Mouse (Mus musculus) bone marrow macrophage, adult 2 months (primary cell): ENCODE results near the gene Acvr1. TPM values are rescaled to one million over a fixed set of nuclear protein-coding genes. Genes with fewer than 3 reads are reported as not detected.

Experiments
- H3K27ac ChIP-seq: 2 replicates; pipeline ENCODE4 v1.5.1; 2012; ENCODE audit warnings: low read depth, low read length; ENCODE audit not compliant: insufficient read depth
- H3K4me1 ChIP-seq: 2 replicates; pipeline ENCODE4 v1.6.1; 2012; ENCODE audit warnings: low read length; ENCODE audit not compliant: control insufficient read depth, insufficient read depth
- H3K4me3 ChIP-seq: 2 replicates; pipeline ENCODE4 v1.5.1; 2012; ENCODE audit warnings: mild to moderate bottlenecking, low read length, moderate library complexity; ENCODE audit not compliant: insufficient read depth
- CTCF ChIP-seq: IDR thresholded peaks from 2 replicates; pipeline ENCODE4 v1.5.1; 2012; ENCODE audit warnings: low read depth, mild to moderate bottlenecking, low read length, moderate library complexity
- POLR2A ChIP-seq: IDR thresholded peaks from 2 replicates; pipeline ENCODE4 v1.6.1; 2012; ENCODE audit warnings: mild to moderate bottlenecking, low read depth, low read length, borderline replicate concordance
- polyA plus RNA-seq: library from polyadenylated mRNA; stranded (reverse); fragments of >200 nt; gene quantifications from 2 replicates; pipeline ENCODE4 v1.2.4, GENCODE M21; 2012; ENCODE audit not compliant: missing spikeins, insufficient read depth, insufficient read length

The Acvr1 gene
- polyA plus RNA-seq, 1 experiment = 11.2 TPM

DNA sequence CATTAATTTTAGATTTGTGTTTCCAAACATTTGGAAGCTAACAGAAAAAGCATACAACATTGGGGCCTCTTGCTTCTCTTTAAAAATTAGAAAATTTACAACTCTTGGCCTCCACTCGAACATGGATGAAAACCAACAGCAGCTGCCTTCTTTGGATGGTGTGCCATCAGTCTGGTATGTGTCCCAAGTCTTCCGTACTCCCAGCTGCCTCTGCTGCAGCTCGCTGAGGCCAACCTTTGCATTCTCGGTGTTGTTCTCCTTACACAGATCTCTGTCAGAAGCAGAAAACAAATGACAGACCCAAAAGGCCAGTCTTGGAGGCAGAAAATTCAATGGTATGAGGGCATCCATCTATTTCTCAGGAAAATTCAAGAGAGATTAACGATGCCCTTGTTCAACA lies 186.9 kb downstream of the Acvr1 start:
- Histone ChIP-seq H3K4me1 (no peaks in the 10 kb centered on the region), H3K27ac (no peak overlapping the region), H3K4me3 (no peak overlapping the region)
- TF ChIP-seq POLR2A = no peak
- no peak for TF ChIP-seq CTCF

DNA sequence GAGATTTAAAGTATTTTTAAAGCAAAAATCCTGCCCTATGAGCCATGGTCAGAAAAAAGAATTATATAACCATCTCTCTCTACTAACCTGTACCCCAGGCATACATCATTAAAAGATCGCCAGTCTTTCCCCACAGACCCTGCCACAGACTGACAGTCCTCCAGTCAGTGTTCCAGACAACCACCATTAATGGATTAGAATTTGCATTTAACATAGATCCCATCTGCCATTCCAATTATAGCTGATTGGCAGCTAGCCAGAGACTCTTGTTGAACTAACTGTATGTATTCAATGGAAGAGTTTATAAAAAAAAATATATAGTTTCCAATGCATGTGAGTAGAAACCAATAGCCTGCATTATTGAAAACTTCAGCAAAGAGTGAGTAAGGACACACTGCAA lies 187.5 kb downstream of the Acvr1 start:
- TF ChIP-seq CTCF (no peak), POLR2A (no peak)
- no peak overlapping the region for H3K27ac ChIP-seq
- no peaks in the 10 kb centered on the region for H3K4me1 ChIP-seq
- no peak overlapping the region for H3K4me3 ChIP-seq

DNA sequence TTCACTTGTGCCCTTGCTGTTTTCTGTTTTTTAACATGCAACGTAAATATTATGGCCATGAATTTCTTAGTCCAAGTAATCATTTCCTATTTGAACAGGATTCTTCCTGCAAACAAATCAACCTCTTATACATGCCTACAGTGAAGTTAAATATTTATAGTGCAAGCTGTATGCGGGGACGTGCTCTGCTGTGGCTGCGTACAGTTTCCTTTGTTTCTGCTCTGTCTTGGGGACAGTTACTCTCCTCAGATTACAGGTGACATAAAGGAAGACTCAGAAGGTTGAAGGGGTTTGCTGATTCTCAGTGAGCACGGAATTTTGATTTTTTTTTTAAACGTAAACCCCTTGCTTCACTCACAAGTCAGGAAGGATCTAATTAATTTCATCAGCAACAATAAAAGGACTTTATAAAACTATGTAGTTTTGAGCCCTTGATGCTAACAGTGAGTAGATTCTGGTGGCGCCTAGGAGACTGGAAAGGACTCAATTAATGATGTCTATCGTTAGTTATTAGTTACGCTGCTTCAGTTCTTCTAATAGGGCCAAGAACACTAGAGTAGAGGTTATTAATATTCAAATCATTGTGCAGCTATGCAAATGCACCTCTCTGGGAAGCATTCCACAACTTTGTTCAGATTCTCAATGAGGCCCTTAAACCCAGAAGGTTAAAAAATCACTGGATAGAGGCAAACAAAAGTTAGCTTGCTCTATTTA lies 189.4 kb downstream of the Acvr1 start:
- H3K4me1 ChIP-seq = no peaks in the 10 kb centered on the region
- H3K4me3 ChIP-seq = no peak overlapping the region
- no peak overlapping the region for H3K27ac ChIP-seq
- TF ChIP-seq POLR2A (no peak), CTCF (no peak)

DNA sequence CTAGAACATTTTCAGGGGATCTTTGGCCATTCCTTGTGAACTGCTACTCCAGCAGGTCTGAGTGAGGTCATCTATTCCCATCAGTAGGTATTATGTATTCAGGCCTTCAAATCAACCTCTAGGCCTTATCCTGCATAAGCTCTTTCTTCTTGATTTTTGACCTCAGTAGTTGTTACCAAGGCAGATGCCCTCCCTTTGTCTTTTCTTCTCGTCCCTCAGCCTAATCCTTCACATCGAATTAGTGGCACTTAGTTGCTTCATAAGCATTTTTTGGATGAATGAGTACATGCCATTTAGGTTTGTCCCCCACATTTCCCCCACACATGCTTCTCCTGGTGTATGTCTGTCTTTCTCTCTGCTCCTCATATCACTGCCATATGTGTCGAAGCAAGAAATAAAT lies 200.8 kb downstream of the Acvr1 start:
- H3K27ac ChIP-seq = no peak overlapping the region
- no peak overlapping the region for H3K4me3 ChIP-seq
- no peaks in the 10 kb centered on the region for H3K4me1 ChIP-seq
- TF ChIP-seq CTCF (no peak), POLR2A (no peak)

DNA sequence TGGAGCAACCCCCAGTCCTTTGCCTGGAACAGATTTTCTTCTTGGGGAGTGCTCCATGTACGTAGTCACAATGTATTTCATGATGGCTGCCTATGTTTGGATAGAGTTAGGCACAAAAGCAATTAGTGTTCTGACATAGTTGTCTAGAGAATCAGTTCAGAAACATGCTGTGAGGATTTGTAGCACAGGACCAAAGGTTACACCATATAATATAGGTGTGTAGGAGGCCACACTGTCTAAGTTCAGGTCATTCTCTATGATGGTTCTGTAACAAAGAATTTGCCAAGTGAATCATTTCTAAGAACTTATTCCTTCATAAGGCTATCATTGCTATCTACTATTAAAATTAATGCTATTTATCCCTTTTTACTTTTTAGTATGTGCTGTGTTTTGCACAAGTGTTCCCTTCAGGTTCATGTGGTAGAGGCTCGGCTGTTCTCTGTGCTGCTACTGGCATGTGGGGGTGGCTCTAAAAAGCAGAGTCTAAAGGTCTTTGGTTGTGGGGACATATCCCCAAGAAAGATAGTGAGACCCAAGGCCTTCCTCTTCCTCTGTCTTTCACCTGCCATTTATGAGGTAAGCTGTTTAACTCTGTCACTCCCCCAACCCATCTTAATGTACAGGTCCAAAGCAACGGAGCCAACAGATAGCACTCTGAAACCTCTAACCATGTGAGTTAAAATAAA lies 205.5 kb downstream of the Acvr1 start:
- Histone ChIP-seq H3K4me3 (no peak overlapping the region), H3K27ac (no peak overlapping the region), H3K4me1 (0 out of 2 replicates have a peak, but pooled peaks cover 2% of the 10 kb centered on the region)
- no peak for TF ChIP-seq POLR2A
- no peak for TF ChIP-seq CTCF

DNA sequence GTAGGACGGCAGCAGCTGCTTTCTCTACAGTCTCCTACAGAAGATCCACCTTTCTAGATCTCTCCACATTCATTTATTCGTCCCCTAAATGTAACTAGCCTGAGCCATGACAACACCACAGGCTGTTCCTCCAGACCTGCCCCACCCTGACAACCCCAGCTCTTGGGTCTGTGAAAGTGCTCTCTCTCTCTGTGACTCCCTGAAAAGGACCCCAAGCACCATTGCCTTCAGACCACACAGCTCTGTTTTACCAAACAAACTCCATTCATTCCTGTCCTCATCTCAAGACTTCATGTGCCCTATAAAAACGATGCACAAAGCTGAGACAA lies 208.9 kb downstream of the Acvr1 start:
- no peak overlapping the region for H3K27ac ChIP-seq
- TF ChIP-seq CTCF = no peak
- no peak for TF ChIP-seq POLR2A
- no peak overlapping the region for H3K4me3 ChIP-seq
- H3K4me1 ChIP-seq = 0 out of 2 replicates have a peak, but pooled peaks cover 2% of the 10 kb centered on the region

DNA sequence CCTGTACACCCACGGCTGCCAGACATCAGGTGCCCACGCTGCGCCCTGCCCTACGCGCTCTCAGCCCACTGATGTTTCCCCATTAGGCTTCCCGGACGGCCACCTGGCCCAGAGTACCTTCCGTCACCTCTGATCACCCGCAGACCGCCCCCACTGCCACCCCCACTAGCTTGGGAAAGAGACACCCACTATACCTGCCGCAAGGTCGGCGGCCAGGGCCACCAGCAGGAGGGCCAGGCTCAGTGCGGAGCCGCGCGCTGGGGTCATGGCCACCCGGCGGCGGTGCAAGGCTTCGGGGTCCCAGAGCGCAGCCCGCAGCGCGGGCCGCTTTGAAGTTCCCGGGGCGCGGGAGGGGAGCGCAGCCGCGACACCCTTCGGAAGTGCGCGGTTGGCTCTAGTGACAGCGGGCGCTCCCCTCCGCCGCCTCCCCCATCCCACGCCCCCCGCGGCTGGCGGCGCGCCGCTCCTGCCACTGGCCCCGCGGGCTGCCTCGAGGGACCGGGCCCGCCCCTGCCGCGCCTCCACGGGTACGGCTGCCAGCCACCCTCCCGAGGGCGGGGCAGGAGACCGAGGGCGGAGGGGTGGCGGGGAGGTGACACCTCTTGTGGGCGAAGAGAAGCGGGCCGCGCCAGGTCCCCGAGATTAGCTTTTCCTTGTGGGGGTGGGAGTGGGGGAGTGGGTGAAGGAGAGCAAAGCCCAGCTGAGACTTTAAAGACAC lies 209.4 kb downstream of the Acvr1 start, which contains the start of gene Acvr1c:
Gene Acvr1c (minus strand): TSS at position 482 of the 718 bp plus-strand sequence.
- Histone ChIP-seq H3K4me1 (0 out of 2 replicates have a peak, but pooled peaks cover 2% of the 10 kb centered on the region), H3K4me3 (peak within 1 kb of the TSS; percentile 17), H3K27ac (no peak within 1 kb of the TSS)
- TF ChIP-seq POLR2A (no peak), CTCF (no peak)

DNA sequence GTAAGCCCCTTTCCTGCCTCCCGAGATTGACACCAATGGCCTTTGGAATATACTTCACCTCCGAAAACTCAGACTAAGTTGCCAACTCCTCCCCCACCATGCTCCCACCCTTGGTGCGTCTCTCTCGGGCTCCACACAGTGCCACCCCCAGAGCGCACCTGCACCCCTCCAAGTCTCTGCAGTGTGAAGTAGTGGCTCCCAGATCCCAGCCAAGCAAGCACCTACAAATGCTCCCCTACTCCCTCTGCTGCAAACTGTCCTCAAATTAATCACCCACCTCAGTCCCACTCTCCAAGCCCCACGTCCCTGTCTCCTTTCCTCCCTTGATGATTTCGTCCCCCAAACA lies 209.9 kb downstream of the Acvr1 start:
- Histone ChIP-seq H3K4me3 (peak overlapping the region; percentile 17; the same call in 1 of the 2 replicates), H3K4me1 (0 out of 2 replicates have a peak, but pooled peaks cover 2% of the 10 kb centered on the region), H3K27ac (no peak overlapping the region)
- TF ChIP-seq POLR2A = no peak
- TF ChIP-seq CTCF = no peak

DNA sequence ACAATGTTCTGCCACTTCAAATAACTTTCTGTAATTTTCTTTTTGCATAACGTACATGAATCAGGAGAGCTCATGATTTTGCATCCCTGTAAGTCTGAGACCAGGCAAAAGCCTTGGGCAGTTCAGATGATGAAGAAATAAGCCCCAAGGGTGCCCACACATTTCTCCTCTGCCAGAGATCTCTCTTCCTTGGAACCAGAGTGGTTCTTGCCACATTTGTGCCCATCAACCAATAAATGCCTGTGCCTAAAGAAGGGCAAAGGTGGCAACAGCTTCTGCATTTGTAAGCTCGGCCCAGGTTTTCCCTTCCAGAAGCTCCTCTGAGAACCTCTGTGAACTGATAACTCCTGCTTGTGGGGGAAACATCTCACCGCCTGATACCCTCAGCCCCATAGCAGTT lies 212.6 kb downstream of the Acvr1 start:
- Histone ChIP-seq H3K4me1 (0 out of 2 replicates have a peak, but pooled peaks cover 2% of the 10 kb centered on the region), H3K27ac (no peak overlapping the region), H3K4me3 (no peak overlapping the region)
- TF ChIP-seq CTCF (no peak), POLR2A (no peak)

DNA sequence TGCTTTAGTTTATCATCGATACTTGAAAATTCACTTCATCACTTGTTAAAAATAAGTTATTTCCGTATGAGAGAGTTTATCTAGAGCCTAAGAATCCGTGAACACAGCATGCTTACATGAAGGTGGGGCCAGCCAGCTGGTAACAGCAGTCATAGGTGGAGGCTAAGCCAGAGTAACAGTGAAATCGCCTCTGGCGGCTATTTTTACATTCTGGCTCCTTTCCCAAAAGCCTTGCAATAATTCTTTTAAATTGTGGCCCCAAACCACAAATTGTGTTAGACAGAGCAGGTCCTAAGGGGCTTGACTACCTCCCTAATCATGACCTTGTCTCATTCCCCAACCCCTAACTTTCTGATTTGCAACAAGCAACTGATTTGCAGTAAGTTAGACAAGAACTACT lies 214.1 kb downstream of the Acvr1 start:
- Histone ChIP-seq H3K4me3 (no peak overlapping the region), H3K27ac (no peak overlapping the region), H3K4me1 (0 out of 2 replicates have a peak, but pooled peaks cover 2% of the 10 kb centered on the region)
- TF ChIP-seq CTCF (no peak), POLR2A (no peak)
